Mouse (Mus musculus) neutrophil, adult 5-6 weeks (primary cell): ENCODE measurements around the gene Rbfox3. TPM values are rescaled to one million over a fixed set of nuclear protein-coding genes. Genes with fewer than 3 reads are reported as not detected.

Experiments
- ATAC-seq: fragments of 151-379, 151-347 bp; 2 replicates; pipeline ENCODE4 v1.8.0; 2017; ENCODE audit warnings: mild to moderate bottlenecking, moderate TSS enrichment; ENCODE audit not compliant: insufficient number of reproducible peaks, poor library complexity, low FRiP score, severe bottlenecking; ENCODE audit errors: extremely low read depth
- total RNA-seq: library from RNA; stranded (forward); fragments of 200-1000 nt; gene quantifications from 2 replicates; pipeline ENCODE4 v1.2.3, GENCODE M21; 2017

Rbfox3 gene
- total RNA-seq, 1 experiment from 2014 or later = not detected

GRCm38 (mm10) chr11:118745279-118745678 is 166.1 kb downstream of the Rbfox3 start:
- ATAC-seq = no peak

DNA sequence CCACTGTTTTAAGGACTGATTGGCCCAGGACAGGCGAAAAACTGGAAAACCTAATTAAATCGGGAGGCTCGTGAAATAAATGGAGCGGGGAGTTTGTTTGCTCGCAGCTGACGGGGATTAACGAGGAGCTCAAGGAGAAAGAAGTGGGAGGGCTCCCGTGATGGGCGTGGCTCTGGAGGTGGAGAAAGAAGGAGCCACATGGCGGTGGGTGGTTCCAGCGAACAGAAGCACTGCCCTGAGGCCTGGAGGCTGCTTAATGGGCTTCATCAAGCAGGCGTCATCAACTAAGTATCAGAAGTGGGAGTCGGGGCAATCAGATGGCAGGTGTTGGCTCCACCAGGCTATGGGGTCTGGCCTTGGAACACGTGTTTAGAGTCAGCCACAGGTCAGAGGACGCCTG is 166.6 kb downstream of the Rbfox3 start:
- ATAC-seq = no peak

GRCm38 (mm10) chr11:118742762-118743161 is 168.6 kb downstream of the Rbfox3 start:
- ATAC-seq = no peak

GRCm38 (mm10) chr11:118741262-118741661 is 170.1 kb downstream of the Rbfox3 start:
- ATAC-seq = no peak

GRCm38 (mm10) chr11:118740001-118740400 is 171.4 kb downstream of the Rbfox3 start:
- no peak for ATAC-seq

GRCm38 (mm10) chr11:118738855-118739832 is 172.3 kb downstream of the Rbfox3 start:
- ATAC-seq = no peak

DNA sequence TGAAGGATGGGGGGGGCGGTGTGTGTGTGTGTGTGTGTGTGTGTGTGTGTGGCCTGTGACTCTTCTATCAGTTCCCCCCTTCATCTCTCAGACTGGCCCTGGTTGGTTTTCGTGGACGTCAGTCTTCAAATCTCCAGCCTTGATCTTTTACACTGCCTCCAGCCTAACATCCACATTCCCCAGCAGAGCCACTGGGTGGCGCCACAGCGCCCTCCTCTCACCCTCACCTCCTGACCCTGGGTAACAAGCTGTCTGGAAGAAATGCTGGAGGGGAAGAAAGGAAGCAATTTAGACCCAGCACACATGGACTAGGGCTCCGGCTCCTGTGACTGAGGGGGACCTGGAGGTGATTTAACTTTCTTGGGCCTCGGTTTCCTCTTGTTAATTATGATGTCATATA is 173.1 kb downstream of the Rbfox3 start:
- no peak for ATAC-seq

GRCm38 (mm10) chr11:118737821-118738220 is 173.6 kb downstream of the Rbfox3 start:
- ATAC-seq = no peak

- ATAC-seq = no peak
These were observed 174.4 kb downstream of the Rbfox3 start for GRCm38 (mm10) chr11:118736993-118737392.

- no peak for ATAC-seq
These were observed 179.7 kb downstream of the Rbfox3 start for GRCm38 (mm10) chr11:118731655-118732054.

DNA sequence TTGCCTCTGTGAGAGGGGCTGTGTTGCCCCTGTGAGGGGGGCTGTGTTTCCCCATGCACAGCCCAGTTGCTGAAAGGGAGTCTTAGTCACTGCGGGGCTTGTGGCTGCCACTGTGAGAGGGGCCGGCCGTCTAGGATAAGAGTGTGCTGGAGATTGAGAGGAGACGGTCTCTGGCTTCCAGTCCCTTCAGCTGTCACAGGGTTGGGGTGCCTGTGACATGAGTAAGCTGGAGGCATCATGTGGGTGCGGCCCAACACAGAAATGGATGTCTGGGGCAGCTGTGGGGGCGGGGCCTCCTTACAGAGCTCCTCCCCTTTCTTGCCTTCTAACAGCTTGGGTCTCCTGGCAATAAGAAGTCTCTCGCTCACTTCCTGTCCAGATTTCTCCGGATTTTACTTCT is 182.0 kb downstream of the Rbfox3 start:
- no peak for ATAC-seq

- no peak for ATAC-seq
These were observed 182.6 kb downstream of the Rbfox3 start for GRCm38 (mm10) chr11:118728797-118729196.

- ATAC-seq = no peak
These were observed 183.3 kb downstream of the Rbfox3 start for GRCm38 (mm10) chr11:118728083-118728551.

GRCm38 (mm10) chr11:118726430-118726829 is 185.0 kb downstream of the Rbfox3 start:
- no peak for ATAC-seq

DNA sequence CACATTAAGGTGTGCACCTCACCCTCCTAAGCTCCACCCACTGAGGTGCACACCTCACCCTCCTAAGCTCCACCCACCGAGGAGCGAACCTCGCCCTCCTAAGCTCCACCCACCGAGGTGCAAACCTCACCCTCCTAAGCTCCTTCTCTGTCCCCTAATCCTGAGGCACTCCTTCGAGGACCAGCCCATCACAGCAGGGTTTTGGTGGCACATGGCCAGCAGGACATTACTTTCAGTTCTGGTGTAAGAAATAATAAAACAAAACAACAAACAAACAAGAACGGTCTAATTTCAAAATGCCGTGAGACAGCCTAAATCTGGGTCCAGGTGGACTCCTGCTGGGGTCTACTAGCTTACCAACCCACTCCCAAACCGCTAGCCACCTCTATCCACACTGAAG is 187.0 kb downstream of the Rbfox3 start:
- ATAC-seq = no peak

DNA sequence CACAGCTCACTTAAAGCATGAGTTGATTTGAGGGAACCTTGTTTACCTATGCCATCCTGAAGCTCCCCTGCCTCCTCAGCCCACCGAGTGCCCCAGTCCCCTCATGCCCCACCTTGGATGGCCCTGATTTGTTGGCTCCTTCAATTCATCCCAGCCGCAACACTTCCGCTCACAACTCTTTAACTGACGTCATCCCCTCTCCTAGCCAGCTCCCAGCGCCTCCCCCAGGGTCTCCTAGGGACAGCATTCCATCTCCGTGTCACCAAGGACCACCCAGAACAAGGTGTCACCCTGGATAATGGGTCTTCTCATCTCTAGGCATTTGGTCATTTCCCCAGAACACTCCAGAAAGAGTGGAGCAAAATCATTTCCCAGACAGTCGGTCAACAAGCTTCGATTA is 188.2 kb downstream of the Rbfox3 start:
- no peak for ATAC-seq

GRCm38 (mm10) chr11:118721898-118722297 is 189.5 kb downstream of the Rbfox3 start:
- ATAC-seq = no peak

- ATAC-seq = no peak
These were observed 196.5 kb downstream of the Rbfox3 start for GRCm38 (mm10) chr11:118714601-118715524.

DNA sequence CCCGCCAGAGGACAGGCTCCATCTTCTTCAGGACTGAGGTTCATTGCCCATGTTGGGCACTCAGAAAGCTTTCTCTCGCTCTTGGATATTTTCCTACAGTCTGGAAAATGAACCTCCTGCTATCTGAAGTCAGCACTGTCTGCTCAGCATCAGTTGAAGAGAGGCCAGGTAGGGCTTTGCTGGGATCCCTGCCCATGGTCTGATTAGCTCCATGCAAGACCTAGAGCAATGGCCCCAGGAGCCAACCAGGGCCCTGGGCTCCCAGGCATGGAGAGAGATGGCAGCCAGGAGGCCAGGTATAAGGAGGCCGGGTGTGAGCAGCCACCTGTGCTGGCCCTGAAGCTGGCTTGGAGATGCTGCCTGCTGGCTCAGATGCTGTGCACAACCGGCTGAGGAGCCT is 198.6 kb downstream of the Rbfox3 start:
- ATAC-seq = no peak
